Mouse (Mus musculus): ENCODE data around the gene Pde8b. TPM values are rescaled to one million over a fixed set of nuclear protein-coding genes. Genes with fewer than 3 reads are reported as not detected.

Pde8b gene
- total RNA-seq, 2 experiments from 2014 or later = 0.42 TPM; not detected in 1

DNA sequence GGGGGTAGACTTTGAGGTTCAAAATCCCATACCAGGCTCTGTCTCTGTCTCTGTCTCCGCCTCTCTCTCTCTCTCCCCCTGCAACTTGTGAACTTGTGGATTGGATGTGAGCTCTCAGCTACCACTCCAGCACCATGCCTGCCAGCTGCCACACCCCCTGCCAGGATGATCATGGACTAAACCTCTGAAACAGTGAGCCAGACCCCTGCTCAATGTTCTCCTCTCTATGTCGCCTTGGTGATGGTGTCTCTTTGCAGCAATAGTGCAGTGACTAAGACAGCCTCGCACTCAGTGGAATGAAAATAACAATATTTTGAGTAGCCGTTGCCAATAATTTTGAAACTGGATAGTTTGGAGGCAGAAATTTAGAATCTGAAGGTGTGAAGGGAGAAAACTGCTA is 77.8 kb downstream of the Pde8b start:
- no peak for ATAC-seq (replicated peaks; ENCODE audit: low FRiP score, low TSS enrichment, poor library complexity, severe bottlenecking)

DNA sequence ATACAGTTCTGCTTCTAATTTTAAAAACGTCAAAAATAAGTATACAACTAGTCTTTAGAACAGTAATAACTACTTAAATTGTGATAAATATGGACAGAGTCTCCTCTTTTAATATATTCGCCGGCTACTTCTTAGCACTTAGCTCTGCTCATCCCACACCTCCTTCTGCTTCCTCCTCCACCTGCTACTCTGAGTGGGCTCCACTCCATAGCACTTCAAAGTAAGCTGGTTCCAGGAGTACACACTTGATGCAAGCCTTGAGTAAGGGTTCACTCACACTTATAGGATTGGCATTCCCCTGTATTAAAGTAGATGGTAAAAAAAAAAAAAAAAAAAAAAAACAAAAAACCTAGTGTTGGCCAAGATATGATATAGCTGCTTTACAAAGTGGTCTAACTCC is 89.9 kb downstream of the Pde8b start:
- ATAC-seq (replicated peaks; ENCODE audit: low FRiP score, low TSS enrichment, poor library complexity, severe bottlenecking) = no peak

DNA sequence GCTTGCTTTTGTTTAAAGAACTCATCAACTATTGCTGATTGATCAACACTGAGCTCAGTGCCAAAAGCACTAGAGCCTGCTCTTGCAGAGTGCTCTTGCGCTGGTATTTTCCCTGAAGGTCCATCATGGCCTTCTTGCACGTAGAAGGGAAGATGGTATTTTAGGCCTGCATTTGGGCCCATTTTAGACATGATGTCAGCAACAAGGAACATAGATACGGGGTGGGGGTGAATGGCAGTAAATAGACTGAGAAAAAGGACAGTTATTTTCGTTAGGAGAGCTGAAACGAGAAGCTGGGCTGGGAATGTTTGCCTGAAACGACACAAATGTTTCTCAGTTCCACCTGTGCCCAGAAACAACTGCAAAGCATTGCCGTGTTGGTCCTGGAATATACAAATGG is 91.2 kb downstream of the Pde8b start:
- ATAC-seq (replicated peaks; ENCODE audit: low FRiP score, low TSS enrichment, poor library complexity, severe bottlenecking) = no peak

DNA sequence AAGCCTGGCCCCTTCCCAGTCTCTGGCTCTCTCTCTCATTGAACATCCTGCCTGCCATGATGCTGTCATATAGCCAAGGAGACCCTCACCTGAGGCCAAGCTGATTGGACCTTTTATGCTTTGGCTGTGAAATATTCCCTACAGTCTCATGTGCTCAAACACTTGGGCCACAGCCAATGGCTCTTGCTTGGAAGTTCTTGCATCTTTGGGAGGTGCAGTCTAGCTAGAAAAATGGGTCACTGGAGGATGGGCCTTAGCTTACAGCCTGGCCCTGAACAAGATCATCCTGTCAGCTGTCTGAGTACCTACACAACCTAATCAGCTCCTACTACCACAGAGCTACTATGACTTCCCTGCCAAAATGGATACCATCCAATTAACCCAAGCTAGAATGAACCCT is 105.4 kb downstream of the Pde8b start:
- ATAC-seq (replicated peaks; ENCODE audit: low FRiP score, low TSS enrichment, poor library complexity, severe bottlenecking) = no peak

DNA sequence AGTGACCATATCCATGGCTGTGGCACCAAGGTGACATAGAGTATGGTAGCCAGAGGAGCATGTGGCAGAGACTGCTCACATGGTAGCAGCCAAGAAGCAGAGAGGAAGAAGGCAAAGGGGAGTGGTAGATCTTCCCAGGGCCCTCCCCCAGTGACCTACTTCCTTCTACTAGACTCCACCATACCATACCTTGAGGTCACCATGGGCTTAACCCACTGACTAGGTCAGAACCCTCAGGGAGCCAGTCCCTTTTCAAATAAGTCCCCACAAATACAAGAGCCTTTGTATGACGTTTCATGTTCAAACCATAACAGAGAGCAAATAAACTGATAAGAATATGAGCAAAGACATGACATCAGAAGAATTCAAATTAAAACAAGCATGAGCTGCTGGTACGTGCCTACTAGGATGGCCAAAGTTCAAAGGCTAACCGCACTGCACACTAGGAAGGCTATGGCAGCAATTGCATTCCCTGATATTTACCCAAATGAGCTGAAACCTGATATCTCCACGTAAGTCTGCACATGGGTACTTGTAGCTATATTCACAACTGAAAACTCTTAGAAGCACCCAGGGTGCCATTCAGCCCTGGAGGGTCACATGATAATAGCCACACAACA is 109.6 kb downstream of the Pde8b start:
- ATAC-seq (replicated peaks; ENCODE audit: low FRiP score, low TSS enrichment, poor library complexity, severe bottlenecking) = no peak

DNA sequence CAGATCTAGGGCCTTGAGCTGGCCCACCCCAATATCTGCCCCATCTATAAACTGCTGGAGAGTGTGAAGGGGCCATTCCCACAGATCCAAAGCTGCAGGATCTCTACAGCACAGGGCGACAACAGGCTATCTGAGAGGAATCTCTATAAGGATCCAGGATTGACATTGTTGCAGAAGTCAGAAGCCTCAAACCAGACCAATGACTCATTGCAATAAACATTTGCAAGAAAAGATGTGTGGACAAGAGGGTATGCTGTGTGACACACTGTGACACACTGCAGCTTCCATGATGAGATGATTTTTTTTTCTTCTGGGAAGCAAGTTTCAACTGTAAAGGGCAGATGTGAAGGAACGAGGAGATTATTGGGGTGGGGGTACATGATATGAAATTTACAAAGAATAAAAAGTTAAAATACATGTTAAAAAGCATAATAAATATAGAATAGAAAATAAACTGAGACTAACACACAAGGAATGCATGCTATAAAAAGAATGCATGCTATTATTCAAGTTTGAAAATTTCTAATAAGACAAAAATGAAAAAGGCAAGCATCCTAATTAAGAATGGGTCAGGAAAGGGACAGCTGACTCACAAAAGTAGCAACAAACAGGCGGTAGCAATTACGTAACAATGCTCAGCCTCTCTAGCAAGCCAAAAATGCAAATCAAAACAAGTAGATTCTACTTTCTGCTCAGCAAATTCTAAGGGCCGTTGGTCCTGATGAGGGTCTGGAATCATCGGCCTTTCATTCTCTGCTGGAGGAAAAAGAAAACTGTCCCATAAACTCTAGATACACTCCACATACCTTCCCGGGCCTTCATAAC is 114.6 kb downstream of the Pde8b start:
- no peak for ATAC-seq (replicated peaks; ENCODE audit: low FRiP score, low TSS enrichment, poor library complexity, severe bottlenecking)

DNA sequence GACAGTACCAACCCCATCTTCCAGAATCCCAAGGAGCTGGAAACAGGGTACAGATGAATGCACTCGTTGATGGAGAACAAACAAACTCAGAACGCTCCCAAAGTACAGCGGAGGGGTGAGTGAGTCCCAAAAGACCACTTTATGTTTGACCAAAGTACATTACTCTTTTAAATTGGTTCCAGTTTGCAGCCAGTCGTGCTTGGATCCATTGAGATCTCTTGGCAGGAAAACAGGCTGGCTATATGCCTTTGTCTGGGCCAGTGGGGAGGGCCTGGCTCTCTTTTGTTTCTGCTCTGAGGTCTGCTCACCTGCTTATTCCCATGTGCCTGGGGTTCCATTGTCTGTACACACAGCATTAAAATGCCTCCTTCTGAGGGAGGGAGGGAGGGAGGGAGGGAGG is 118.3 kb downstream of the Pde8b start:
- no peak for ATAC-seq (replicated peaks; ENCODE audit: low FRiP score, low TSS enrichment, poor library complexity, severe bottlenecking)

DNA sequence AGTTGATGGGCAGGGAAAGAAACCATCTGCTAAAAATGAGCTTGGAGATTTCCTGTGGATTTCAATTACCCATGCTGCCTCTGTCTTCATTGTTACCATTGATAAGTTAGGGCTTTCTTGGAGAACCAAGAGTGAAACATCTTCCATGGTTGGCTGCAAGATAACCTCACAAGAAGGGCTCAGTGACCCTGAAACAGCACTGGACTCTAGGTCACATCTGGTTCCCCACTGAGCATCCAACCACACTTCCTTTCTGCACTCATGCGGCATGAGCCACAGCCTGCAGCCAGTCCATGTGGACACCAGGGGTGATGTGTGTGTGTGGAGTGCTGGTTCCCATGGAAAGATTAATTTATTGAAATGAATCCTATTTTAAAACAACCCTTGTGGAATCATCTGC is 119.1 kb downstream of the Pde8b start:
- no peak for ATAC-seq (replicated peaks; ENCODE audit: low FRiP score, low TSS enrichment, poor library complexity, severe bottlenecking)

DNA sequence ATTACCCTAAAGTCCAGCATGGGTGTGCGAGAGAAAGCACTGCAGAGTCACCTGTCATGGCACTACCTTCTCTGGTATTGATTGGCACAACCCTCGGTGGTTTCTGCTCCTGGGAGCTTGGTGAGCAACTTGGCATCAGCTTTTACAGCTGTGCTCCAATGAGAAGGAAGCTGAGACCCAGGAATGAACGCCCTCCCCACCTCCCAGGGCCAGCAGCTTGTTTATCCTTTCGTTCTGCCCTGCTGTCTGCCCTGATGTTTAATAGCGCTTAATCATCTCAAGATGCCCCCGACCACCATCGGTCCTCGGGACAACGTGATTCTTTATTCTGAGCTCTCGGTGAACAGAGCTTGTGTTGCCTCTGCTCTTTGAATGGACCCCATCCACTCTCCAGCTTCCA is 122.8 kb downstream of the Pde8b start:
- no peak for ATAC-seq (replicated peaks; ENCODE audit: low FRiP score, low TSS enrichment, poor library complexity, severe bottlenecking)

DNA sequence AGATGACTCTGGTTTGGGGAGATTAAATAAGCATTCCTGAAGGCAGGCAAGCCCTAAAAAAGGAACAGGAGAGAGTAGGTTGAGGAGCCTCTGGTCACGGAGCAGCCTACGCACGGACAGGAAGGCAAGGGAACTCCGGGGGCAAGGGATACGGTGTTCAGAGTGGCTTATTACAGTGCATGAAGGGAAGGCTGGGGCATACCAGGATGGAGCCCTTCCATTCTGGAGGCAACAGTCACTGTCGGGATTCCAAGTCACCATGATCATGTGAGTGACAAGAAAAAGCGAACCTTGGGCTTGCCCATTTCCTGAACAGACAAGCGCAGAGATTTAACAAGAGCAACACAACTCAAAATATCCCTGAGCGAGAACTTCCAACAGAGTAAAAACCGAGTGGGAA is 123.3 kb downstream of the Pde8b start:
- no peak for ATAC-seq (replicated peaks; ENCODE audit: low FRiP score, low TSS enrichment, poor library complexity, severe bottlenecking)

DNA sequence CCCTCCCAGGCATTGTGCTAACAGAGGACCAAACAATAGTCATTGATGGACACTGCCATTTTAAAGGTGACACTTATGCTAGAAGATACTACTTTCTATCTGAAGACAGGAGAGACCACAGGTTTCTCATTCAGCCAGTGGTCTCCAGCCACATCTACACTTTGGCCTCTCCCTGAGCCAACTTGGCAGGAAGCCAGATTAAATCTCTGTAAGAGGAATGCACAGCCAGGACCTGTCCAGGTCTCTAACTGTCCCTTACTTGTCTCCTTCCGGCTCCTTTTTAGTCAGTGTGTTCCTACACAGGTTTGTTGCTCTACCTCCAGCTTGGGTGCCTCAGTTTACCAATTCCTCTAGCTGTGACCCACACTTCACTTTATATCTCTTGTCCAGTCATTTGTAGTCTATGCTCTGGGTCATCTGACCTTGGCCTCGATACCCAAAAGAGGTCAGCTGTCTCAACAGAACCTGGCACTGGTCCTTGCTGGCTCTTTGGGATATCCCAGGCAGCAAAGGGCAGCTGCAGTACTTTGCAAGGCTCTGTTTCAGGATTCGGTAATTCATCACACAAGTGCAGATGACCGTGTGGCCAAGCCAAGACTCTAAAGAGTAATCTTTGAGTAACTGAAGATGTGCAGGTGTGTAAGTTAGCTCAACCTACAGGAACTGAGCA is 124.5 kb downstream of the Pde8b start:
- ATAC-seq (replicated peaks; ENCODE audit: low FRiP score, low TSS enrichment, poor library complexity, severe bottlenecking) = no peak

DNA sequence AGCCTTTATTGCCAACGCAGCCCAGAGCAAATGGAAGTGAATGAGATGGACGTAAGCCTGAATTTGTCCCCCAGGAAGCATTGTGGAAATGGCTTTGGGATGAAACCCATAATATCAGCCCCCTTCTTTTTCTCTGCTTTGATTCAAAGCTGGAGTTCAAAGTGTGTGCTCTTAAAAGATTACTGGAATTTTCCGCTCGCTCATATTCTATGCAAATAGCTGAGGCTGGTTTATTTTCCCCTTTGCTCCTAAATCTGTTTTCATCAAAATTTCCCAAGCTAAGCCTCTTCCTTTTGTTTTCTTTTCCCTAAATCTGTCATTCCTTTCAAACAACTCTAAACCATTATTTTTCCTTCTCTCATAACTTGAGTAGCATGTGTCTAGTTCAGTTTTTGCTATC is 129.6 kb downstream of the Pde8b start:
- ATAC-seq (replicated peaks; ENCODE audit: low FRiP score, low TSS enrichment, poor library complexity, severe bottlenecking) = no peak

DNA sequence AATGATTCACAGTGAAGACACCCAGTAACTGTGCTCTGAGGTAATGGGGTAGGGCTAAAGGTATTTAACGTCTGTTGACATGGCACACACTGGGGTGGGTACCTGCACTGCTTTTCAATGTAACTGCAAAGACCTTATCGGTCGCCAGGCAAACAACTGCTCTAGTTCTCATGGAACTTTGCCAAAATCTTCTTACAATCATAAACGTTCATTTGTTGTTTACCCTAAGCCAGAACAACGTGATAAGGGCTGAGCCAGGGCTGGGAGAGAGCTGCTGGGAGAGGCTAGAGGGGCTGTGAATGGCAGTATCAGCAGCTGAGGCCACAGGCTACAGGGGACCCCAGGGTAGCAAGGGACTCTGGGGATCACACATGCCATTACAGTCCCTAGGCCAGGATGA is 136.4 kb downstream of the Pde8b start:
- peak; percentile 95 for ATAC-seq (replicated peaks; ENCODE audit: low FRiP score, low TSS enrichment, poor library complexity, severe bottlenecking)

DNA sequence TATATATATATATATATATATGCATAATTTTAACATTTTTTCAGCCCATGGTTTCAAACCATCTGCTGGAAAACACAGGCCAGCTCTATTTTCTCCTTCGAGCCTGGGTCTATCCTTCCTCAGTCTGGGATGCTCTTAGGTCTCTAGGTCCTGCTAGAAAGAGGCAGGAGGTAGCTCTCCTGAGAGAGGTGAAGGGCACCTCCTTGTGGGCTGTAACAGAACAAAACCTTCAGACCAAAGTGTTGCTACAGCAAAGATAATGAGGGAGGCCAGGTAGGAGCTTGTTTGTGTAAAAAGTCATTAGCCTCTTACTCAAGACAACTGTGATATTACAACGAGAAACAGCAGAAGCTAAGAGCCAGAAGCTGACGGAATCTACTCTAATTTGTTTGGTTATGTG is 140.6 kb downstream of the Pde8b start:
- no peak for ATAC-seq (replicated peaks; ENCODE audit: low FRiP score, low TSS enrichment, poor library complexity, severe bottlenecking)

DNA sequence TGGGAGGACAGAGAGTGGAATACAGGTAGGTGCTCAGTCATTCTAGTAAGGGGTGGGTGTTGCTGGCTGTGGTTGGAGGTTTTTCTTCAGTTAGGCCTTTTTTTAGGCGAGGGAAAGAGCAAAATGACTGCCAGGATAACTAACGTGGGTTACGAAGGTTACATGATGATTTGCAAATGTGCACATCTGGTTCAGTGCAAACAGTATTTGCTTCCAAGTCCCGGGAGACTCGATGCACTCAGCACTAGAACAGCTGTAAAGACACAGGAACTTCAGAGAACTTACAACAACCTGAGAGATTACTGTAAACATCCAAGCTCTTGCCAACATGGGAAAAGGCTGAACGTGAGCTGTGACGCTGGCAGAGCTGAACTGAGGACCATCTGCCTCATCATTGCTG is 142.1 kb downstream of the Pde8b start:
- no peak for ATAC-seq (replicated peaks; ENCODE audit: low FRiP score, low TSS enrichment, poor library complexity, severe bottlenecking)

DNA sequence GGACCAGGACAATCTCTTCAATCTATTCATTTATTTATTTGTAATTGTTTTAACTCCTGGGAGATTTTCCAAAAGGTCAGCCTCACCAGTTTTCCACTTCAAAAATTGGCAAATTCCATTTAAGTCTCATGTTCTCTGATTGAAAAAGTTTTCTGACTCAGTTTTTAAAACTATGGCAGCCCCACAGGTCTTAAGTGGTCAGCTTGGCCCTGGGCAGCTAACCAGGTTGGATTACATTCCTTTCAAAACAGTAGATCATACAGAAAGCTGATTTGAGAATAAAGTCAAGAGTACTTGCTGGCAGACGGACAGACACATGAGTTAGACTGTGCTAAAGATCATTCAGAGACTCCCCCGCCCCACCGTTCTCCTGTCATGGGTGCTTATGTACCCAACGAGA is 145.3 kb downstream of the Pde8b start:
- ATAC-seq (replicated peaks; ENCODE audit: low FRiP score, low TSS enrichment, poor library complexity, severe bottlenecking) = no peak

DNA sequence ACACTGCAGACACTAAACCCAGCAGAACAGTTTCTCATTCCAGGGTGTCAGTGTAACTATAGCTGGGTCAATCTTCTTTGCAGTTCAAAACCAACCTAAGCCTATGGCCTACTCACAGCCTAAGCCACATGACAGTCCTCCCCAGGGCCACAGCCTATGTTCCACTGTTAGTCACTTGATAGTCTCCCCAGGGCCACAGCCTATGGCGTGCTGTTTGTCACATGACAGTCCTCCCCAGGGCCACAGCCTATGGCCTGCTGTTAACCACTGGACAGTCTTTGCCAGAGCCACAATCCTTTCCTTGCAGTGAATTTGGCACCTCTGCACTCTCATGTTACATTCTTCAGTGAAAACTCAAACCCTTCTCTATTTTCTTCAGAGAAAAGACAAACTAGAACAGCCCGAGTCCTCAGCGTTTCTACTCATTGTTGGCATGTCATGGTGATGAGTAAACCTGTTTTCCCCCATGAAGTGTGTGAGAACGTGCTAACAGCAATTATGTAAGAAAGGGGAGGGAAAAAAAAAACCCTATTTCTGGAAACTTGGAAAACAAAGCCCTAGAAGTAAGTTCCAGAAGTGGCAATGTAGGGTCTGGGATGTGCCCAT is 147.0 kb downstream of the Pde8b start:
- ATAC-seq (replicated peaks; ENCODE audit: low FRiP score, low TSS enrichment, poor library complexity, severe bottlenecking) = peak; percentile 37; the same call in 1 of the 2 replicates

DNA sequence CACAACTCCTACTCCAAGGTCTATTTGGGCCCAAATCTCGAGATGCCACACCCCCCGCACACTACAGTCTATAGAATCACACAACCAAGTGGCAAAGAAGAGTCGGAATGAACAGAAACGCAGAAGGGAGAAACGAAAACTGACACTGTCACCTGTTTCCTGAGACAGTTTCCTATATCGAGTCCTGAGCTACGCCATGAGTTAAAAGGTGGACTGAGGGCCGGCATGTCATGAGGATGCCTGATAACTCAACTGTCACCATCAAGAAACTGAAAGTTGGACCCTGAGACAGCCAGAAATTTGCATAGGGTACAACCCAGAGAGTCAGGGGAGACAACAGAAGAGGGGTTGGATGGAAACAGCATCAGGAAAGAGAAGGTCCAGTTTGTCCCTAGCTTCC is 148.8 kb downstream of the Pde8b start:
- no peak for ATAC-seq (replicated peaks; ENCODE audit: low FRiP score, low TSS enrichment, poor library complexity, severe bottlenecking)

DNA sequence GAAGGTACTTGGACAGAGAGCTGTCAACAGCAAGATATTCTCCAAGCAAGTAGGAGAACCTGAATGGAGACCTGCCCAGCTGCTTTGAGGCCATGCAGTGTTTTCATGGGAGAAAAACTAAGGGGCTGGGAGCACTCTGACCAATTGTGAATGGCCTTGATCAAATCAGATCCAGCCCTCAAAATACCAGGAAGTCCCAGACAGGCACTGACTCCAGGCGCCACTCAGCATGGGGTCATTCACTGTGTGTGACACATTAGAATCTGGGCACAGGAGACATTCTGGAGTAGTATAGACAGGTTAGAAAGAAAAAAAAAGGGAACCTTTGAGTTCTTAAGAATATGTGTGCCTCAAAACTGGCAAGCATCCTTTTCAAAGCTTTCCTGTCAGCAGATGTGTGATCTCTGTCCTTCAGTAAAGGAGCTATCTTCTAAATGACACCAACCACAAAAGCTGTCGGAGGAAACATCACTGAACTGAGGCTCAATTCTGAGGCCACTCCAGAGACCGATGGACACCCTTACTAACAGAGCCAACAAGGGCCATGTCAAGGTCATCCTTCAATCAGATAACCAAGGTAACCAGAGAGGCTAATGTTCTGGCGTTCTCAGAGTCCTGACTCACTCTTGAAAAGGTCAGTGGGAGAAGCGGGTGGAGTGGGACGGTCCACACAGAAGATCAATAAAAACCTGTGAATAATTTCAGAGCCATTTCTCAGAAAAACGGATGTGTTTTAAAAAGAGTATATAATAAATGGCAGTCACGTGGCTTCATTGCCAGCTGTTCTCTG is 151.0 kb downstream of the Pde8b start:
- no peak for ATAC-seq (replicated peaks; ENCODE audit: low FRiP score, low TSS enrichment, poor library complexity, severe bottlenecking)

DNA sequence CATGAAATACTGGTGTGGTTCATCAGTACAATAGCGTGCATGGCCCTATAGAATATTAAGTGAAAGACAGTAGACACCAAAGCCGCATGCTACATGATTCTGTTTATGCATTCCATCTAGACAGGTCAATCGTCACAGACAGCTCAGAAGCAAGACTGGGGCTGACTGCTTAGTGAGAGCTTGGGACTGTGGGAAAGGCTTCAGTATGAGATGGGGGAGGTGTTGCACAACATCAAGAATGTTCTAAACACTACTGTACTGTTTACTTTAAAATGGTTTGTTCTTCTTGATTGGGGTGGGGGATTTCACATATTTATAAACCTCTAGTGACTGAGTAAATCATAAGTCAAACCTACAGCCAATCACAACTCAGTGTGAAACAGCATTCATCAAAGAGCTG is 153.5 kb downstream of the Pde8b start:
- ATAC-seq (replicated peaks; ENCODE audit: low FRiP score, low TSS enrichment, poor library complexity, severe bottlenecking) = no peak

All from megakaryocyte-erythroid progenitor cell, adult 5-6 weeks (primary cell).